Mouse (Mus musculus) heart, postnatal 4 days (tissue): ENCODE data around the gene Drd4. TPM values are rescaled to one million over a fixed set of nuclear protein-coding genes. Genes with fewer than 3 reads are reported as not detected.

Experiments used
- DNase-seq: peaks from one replicate; pipeline ENCODE4 v3.0.0; 2021
- total RNA-seq, 2 experiments: library from RNA; stranded (reverse); gene quantifications; 2 replicates each; pipeline ENCODE4 v1.2.3; 2021

Gene Drd4
- total RNA-seq, 2 experiments from 2014 or later, result not detected

DNA sequence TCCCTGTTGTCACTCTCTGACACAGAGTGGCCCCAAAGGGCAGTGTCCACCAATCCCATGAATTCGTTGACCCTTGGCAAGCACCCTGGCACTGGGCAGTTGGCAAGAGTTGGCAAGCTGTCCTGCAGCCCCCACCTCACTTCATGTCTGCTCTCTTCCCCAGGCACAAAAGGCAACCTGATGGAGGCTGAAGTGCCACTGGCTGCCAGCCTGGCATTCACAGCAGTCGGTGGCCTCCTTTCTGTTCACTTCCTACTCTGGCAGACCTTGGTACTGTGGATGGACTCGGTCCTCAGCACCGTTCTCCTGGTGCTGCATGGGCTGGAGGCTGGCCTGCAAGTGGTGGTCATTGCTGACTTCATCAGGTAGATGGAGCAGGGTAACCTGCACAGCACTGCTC lies 43.9 kb downstream of the Drd4 start:
- no peak for DNase-seq

DNA sequence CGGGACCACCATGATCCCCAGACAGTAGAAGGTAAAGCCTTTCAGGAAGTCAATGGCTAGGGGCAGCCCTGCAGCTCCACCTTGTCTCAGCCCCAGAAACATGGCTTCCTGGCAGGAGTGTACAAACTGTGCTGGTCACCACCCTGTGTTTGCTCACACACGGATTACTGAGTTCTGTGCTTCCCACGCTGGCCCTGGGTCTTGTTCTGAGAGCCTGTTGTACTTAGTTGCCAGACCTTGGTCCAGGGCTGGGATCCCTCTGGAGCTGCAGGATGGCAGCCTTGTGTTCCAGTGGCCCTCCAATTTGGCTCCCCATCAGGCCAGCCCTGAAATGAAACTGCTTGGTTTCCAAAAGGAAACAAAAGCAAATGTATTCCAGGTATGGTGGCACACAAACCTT lies 44.5 kb downstream of the Drd4 start:
- DNase-seq, result no peak

- peak; percentile 7 for DNase-seq
Measured at GRCm38 (mm10) chr7:141337716-141338416, 46.1 kb downstream of the Drd4 start.

DNA sequence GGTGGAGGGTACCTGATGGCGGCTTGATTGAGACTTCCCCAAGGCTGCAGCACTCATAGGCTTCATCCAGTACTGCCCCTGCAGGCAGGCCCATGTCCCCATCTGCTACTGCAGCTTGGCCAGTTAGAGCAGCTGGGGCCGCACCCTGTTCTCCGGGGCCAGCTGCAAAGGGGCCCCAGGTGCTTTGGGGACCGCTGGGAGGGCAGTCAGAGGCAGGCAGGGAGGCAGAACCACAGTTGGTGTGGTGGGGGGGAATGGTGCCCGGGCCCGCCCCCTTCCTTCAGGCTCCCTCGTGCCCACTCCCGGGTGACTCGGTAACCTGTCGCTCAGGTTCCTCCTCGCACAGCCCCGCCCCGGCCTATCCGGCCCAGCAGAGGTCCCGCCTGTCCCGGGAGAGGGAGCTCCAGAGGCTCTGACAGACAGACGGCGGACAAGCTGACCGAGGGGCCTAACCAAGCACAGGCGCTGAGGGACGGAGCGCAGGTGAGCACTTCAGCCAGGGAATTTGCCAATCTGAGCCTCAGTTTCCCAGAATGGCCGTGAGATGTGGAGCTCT lies 46.8 kb downstream of the Drd4 start, which contains the start of gene Eps8l2:
Gene Eps8l2, plus strand, starts transcription at position 305 of the 556 bp plus-strand sequence.
- peak; percentile 35 for DNase-seq

- DNase-seq, result peak; percentile 4
Measured at GRCm38 (mm10) chr7:141339215-141339920, 47.6 kb downstream of the Drd4 start.

GRCm38 (mm10) chr7:141340023-141340422 lies 48.2 kb downstream of the Drd4 start:
- DNase-seq, result no peak

- DNase-seq, result no peak
Measured at GRCm38 (mm10) chr7:141340476-141340875, 48.7 kb downstream of the Drd4 start.

- peak; percentile 2 for DNase-seq
Measured at GRCm38 (mm10) chr7:141341689-141342226, 50.0 kb downstream of the Drd4 start.

- DNase-seq, result no peak
Measured at GRCm38 (mm10) chr7:141343230-141343629, 51.4 kb downstream of the Drd4 start.

- no peak for DNase-seq
Measured at GRCm38 (mm10) chr7:141343696-141344095, 51.9 kb downstream of the Drd4 start.

DNA sequence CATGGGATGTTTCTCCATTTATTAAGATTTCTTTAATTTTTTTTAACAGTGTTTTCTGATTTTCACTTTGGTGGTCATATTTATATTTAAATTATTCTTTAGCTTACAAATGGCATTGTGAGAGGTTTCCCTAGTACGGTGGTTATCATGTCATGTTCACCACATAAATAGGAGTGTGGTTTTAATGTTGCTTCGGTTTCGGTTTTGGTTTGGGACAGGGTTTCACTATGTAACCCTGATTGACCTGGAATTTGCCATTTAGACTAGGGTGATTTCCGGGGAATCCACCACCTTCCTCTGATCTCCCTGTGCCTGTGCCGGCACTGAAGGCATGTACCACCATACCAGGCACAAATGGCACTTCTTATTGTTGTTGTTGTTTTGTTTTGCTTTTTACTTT lies 53.0 kb downstream of the Drd4 start:
- no peak for DNase-seq

Other genes starting within 250 kb of the Drd4 start
- gene B4galnt4, start 230.9 kb upstream of the Drd4 start, total RNA-seq, result under 1 TPM; 0.26 to 0.54 TPM
- gene Pkp3, start 213.8 kb upstream of the Drd4 start, total RNA-seq, result under 1 TPM in 1 of 2 experiments, not detected in 1; 0.23 TPM
- 1 to 10 TPM; 3.3 to 4.3 TPM for gene Sigirr, start 191.4 kb upstream of the Drd4 start, total RNA-seq
- under 1 TPM in 1 of 2 experiments, not detected in 1; 0.20 TPM for gene Ano9, start 174.2 kb upstream of the Drd4 start, total RNA-seq
- gene Ptdss2, start 169.6 kb upstream of the Drd4 start, total RNA-seq, result 10 to 100 TPM; 40.2 to 42.5 TPM
- 10 to 100 TPM; 73.9 to 84.0 TPM for gene Rnh1, start 119.1 kb upstream of the Drd4 start, total RNA-seq
- gene Hras, start 98.0 kb upstream of the Drd4 start, total RNA-seq, result 100 to 1,000 TPM; 105 to 119 TPM
- gene Lrrc56, start 97.8 kb upstream of the Drd4 start, total RNA-seq, result 1 to 10 TPM; 4.3 to 4.5 TPM
- not detected for gene Lmntd2, start 77.9 kb upstream of the Drd4 start, total RNA-seq
- 1 to 10 TPM; 4.1 to 6.1 TPM for gene Rassf7, start 76.1 kb upstream of the Drd4 start, total RNA-seq
- gene Phrf1, start 63.2 kb upstream of the Drd4 start, total RNA-seq, result 10 to 100 TPM; 44.3 to 52.2 TPM
- 1 to 10 TPM; 1.3 to 1.4 TPM for gene Irf7, start 25.5 kb upstream of the Drd4 start, total RNA-seq
- not detected for gene Cdhr5, start 15.2 kb upstream of the Drd4 start, total RNA-seq
- gene Sct, start 12.9 kb upstream of the Drd4 start, total RNA-seq, result not detected
- 10 to 100 TPM; 27.8 to 30.6 TPM for gene Deaf1, start 35.7 kb downstream of the Drd4 start, total RNA-seq
- 10 to 100 TPM; 15.9 to 16.3 TPM for gene Tmem80, start 35.7 kb downstream of the Drd4 start, total RNA-seq
- gene Eps8l2, start 46.9 kb downstream of the Drd4 start, total RNA-seq, result 1 to 10 TPM; 1.9 TPM
- 100 to 1,000 TPM; 126 to 134 TPM for gene Taldo1, start 100.2 kb downstream of the Drd4 start, total RNA-seq
- gene Gatd1, start 122.1 kb downstream of the Drd4 start, total RNA-seq, result 10 to 100 TPM; 12.5 to 12.9 TPM
- gene Cend1, start 137.5 kb downstream of the Drd4 start, total RNA-seq, result 1 to 10 TPM; 1.5 to 1.6 TPM
- 10 to 100 TPM; 30.5 to 32.3 TPM for gene Slc25a22, start 145.9 kb downstream of the Drd4 start, total RNA-seq
- gene Pidd1, start 152.0 kb downstream of the Drd4 start, total RNA-seq, result 1 to 10 TPM; 5.9 to 6.4 TPM
- gene Rplp2, start 155.4 kb downstream of the Drd4 start, total RNA-seq, result 1,000 to 10,000 TPM; 1,146 to 1,184 TPM
- 100 to 1,000 TPM; 118 to 127 TPM for gene Pnpla2, start 163.2 kb downstream of the Drd4 start, total RNA-seq
- gene Cracr2b, start 169.1 kb downstream of the Drd4 start, total RNA-seq, result 10 to 100 TPM; 17.6 to 20.1 TPM
- gene Cd151, start 175.4 kb downstream of the Drd4 start, total RNA-seq, result 100 to 1,000 TPM; 229 to 230 TPM
- gene Polr2l, start 183.1 kb downstream of the Drd4 start, total RNA-seq, result 10 to 100 TPM; 49.6 to 52.4 TPM
- gene Tspan4, start 183.2 kb downstream of the Drd4 start, total RNA-seq, result 10 to 100 TPM; 37.2 to 38.0 TPM
- 10 to 100 TPM; 36.5 to 36.6 TPM for gene Chid1, start 247.9 kb downstream of the Drd4 start, total RNA-seq